Mouse (Mus musculus) kidney, embryonic 14.5 days (tissue): ENCODE data around the gene Cisd3. TPM values are rescaled to one million over a fixed set of nuclear protein-coding genes. Genes with fewer than 3 reads are reported as not detected.
A peak's percentile ranks its signal among the peaks of the same experiment; 100 is the strongest.

Experiments used
- ATAC-seq: fragments of 200-750 bp; cut with Nextera tagmentation; 2 replicates; pipeline ENCODE4 v1.8.0; 2017; ENCODE audit warnings: moderate number of reproducible peaks, mild to moderate bottlenecking, moderate TSS enrichment, moderate library complexity; ENCODE audit not compliant: low FRiP score, low TSS enrichment
- H3K27ac ChIP-seq: fragments of 300-500 bp; sonication (generic); 2 replicates; pipeline ENCODE4 v1.5.1; 2014; ENCODE audit warnings: low read depth, mild to moderate bottlenecking, low read length, moderate library complexity, mixed read lengths
- H3K27me3 ChIP-seq: fragments of 300-500 bp; sonication (generic); 2 replicates; pipeline ENCODE4 v1.6.1; 2014; ENCODE audit warnings: mild to moderate bottlenecking, low read length; ENCODE audit not compliant: control insufficient read depth, insufficient read depth
- H3K36me3 ChIP-seq: fragments of 300-500 bp; sonication (generic); 2 replicates; pipeline ENCODE4 v1.6.1; 2014; ENCODE audit warnings: low read length, mixed read lengths; ENCODE audit not compliant: control insufficient read depth, insufficient read depth
- H3K4me1 ChIP-seq: fragments of 300-500 bp; sonication (generic); 2 replicates; pipeline ENCODE4 v1.6.1; 2014; ENCODE audit warnings: low read length, mixed read lengths; ENCODE audit not compliant: control insufficient read depth, insufficient read depth
- H3K4me2 ChIP-seq: fragments of 300-500 bp; sonication (generic); replicated peaks from 2 replicates; pipeline ENCODE4 v1.6.1; 2014; ENCODE audit warnings: low read depth, mild to moderate bottlenecking, low read length
- H3K4me3 ChIP-seq: fragments of 300-500 bp; sonication (generic); 2 replicates; pipeline ENCODE4 v1.5.1; 2014; ENCODE audit warnings: mild to moderate bottlenecking, low read length
- H3K9ac ChIP-seq: fragments of 300-500 bp; sonication (generic); 2 replicates; pipeline ENCODE4 v1.6.1; 2014; ENCODE audit warnings: low read depth, mild to moderate bottlenecking, low read length, moderate library complexity
- H3K9me3 ChIP-seq: fragments of 300-500 bp; sonication (generic); 2 replicates; pipeline ENCODE4 v1.6.1; 2016; ENCODE audit warnings: low read length; ENCODE audit not compliant: control insufficient read depth
- WGBS: fragments of 180-500 bp; shearing (Covaris S2); extraction: QIAGEN DNeasy Blood & Tissue Kit; methylation state at CpG from one replicate; pipeline ENCODE4 v1.1.7; 2014; 5-methylcytosine and 5-hydroxymethylcytosine counted together
- polyA plus RNA-seq: library from polyadenylated mRNA; unstranded; fragments of >200 nt; fragmentation: Nextera tagmentation; extraction: Ambion mirVana; gene quantifications from 2 replicates; pipeline ENCODE4 v1.2.1, GENCODE M21; 2014

The Cisd3 gene
- polyA plus RNA-seq, 1 experiment from 2014 or later, result 30.5 TPM

GRCm38 (mm10) chr11:97666794-97667193 lies 18.8 kb upstream of the Cisd3 start:
- Histone ChIP-seq H3K4me3 (no peak overlapping the region), H3K27ac (no peak overlapping the region), H3K4me1 (peaks cover 45% of the 10 kb centered on the region), H3K9ac (no peak overlapping the region), H3K27me3 (no peaks in the 10 kb centered on the region; the same call in 1 of the 2 replicates), H3K4me2 (no peak overlapping the region), H3K9me3 (no peaks in the 10 kb centered on the region), H3K36me3 (peaks cover 59% of the 10 kb centered on the region)
- WGBS, result 94% methylated on average over 15 of the region's 15 CpGs
- ATAC-seq, result no peak

GRCm38 (mm10) chr11:97668160-97668559 lies 17.5 kb upstream of the Cisd3 start:
- ATAC-seq, result no peak
- H3K27me3 ChIP-seq, result no peaks in the 10 kb centered on the region
- H3K9ac ChIP-seq, result no peak overlapping the region
- no peak overlapping the region for H3K4me3 ChIP-seq
- H3K36me3 ChIP-seq, result peaks cover 73% of the 10 kb centered on the region
- H3K27ac ChIP-seq, result no peak overlapping the region
- peaks cover 36% of the 10 kb centered on the region for H3K4me1 ChIP-seq
- H3K9me3 ChIP-seq, result no peaks in the 10 kb centered on the region
- no peak overlapping the region for H3K4me2 ChIP-seq
- 86% methylated on average over 7 of the region's 7 CpGs for WGBS

DNA sequence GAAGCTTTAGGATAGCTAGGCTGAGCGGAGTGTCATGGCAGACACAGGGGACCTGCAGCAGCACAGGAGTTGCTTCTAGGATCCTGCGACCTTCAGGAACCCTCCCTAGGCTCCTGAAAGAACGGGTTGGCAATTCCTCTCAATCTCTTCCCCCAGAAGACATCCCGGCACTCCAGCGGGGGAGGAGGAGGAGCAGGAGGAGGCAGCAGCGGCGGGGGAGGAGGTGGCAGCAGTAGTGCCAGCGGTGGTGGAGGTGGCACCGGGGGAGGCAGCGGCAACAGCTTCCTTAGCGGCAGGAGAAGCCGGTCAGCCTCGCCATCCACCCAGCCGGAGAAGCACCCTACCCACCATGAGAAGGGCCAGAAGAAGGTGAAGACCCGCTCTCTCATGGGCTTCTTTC lies 16.4 kb upstream of the Cisd3 start:
- 50% methylated on average over 15 of the region's 15 CpGs for WGBS
- ATAC-seq, result no peak
- H3K4me2 ChIP-seq, result no peak overlapping the region
- H3K4me1 ChIP-seq, result peaks cover 36% of the 10 kb centered on the region
- no peak overlapping the region for H3K4me3 ChIP-seq
- no peaks in the 10 kb centered on the region for H3K27me3 ChIP-seq
- H3K27ac ChIP-seq, result 0 out of 2 replicates have a peak overlapping the region, but pooled peaks have one; percentile 37
- peak overlapping the region; percentile 42; the same call in 1 of the 2 replicates for H3K9ac ChIP-seq
- H3K36me3 ChIP-seq, result peaks cover 84% of the 10 kb centered on the region
- H3K9me3 ChIP-seq, result no peaks in the 10 kb centered on the region

DNA sequence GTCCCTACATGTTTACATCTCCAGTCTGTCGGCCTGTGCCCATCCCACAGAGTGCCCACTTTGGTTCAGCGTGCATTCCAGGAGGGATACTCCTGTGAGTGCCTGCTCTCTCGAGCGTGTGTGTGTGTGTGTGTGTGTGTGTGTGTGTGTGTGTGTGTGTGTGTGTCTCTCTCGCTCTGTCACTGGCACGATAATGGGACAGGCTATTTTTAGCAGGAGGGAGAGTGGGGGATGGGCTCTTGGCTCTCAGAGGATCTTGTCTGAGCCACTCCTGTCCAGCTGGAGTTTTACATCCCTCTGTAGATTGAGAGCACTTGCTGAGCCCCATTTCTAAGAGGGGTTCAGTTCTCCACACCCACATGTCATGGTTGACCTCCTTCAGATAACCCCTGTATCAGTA lies 15.8 kb upstream of the Cisd3 start:
- no peaks in the 10 kb centered on the region for H3K9me3 ChIP-seq
- H3K36me3 ChIP-seq, result peaks cover 89% of the 10 kb centered on the region
- H3K27ac ChIP-seq, result peak overlapping the region; percentile 42; the same call in 1 of the 2 replicates
- WGBS, result 36% methylated on average over 6 of the region's 6 CpGs
- H3K9ac ChIP-seq, result no peak overlapping the region
- H3K4me2 ChIP-seq, result no peak overlapping the region
- ATAC-seq, result no peak
- H3K4me1 ChIP-seq, result peaks cover 31% of the 10 kb centered on the region
- H3K27me3 ChIP-seq, result no peaks in the 10 kb centered on the region
- H3K4me3 ChIP-seq, result no peak overlapping the region

GRCm38 (mm10) chr11:97670234-97671176 lies 15.1 kb upstream of the Cisd3 start:
- no peak overlapping the region for H3K9ac ChIP-seq
- WGBS, result 71% methylated on average over 13 of the region's 13 CpGs
- H3K4me1 ChIP-seq, result peaks cover 27% of the 10 kb centered on the region
- H3K4me2 ChIP-seq, result no peak overlapping the region
- no peaks in the 10 kb centered on the region for H3K9me3 ChIP-seq
- peak overlapping the region; percentile 42; the same call in 1 of the 2 replicates for H3K27ac ChIP-seq
- H3K27me3 ChIP-seq, result no peaks in the 10 kb centered on the region
- ATAC-seq, result no peak
- H3K4me3 ChIP-seq, result no peak overlapping the region
- peaks cover 94% of the 10 kb centered on the region for H3K36me3 ChIP-seq

GRCm38 (mm10) chr11:97671177-97671527 lies 14.5 kb upstream of the Cisd3 start:
- Histone ChIP-seq H3K9me3 (no peaks in the 10 kb centered on the region), H3K4me3 (no peak overlapping the region), H3K4me2 (no peak overlapping the region), H3K9ac (no peak overlapping the region), H3K27ac (no peak overlapping the region), H3K27me3 (no peaks in the 10 kb centered on the region), H3K4me1 (peaks cover 27% of the 10 kb centered on the region), H3K36me3 (peaks cover 94% of the 10 kb centered on the region)
- 64% methylated on average over 2 of the region's 2 CpGs for WGBS
- no peak for ATAC-seq

DNA sequence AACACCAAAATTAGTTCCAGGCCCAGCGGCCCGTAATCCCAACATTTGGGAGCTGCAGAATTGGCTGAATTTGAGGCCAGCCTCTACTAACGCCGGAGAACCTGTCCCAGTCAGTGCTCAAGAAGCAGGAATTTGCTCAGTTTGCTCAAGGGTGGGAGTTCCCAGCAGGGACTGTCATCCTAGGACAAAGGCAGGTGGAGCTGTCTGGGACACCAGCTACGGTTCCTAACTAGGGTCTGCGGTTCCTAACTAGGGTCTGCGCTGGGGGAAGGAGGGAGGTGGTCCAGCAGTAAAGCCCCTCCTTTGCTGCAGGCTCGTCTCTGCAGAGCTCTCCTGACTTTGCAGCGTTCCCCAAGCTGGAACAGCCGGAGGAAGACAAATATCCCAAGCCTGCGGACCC lies 12.5 kb upstream of the Cisd3 start:
- H3K4me2 ChIP-seq, result no peak overlapping the region
- H3K9me3 ChIP-seq, result no peaks in the 10 kb centered on the region
- ATAC-seq, result no peak
- no peak overlapping the region for H3K27ac ChIP-seq
- no peak overlapping the region for H3K9ac ChIP-seq
- no peaks in the 10 kb centered on the region for H3K27me3 ChIP-seq
- 91% methylated on average over 11 of the region's 11 CpGs for WGBS
- no peak overlapping the region for H3K4me3 ChIP-seq
- H3K4me1 ChIP-seq, result peaks cover 27% of the 10 kb centered on the region
- peaks cover 97% of the 10 kb centered on the region for H3K36me3 ChIP-seq

DNA sequence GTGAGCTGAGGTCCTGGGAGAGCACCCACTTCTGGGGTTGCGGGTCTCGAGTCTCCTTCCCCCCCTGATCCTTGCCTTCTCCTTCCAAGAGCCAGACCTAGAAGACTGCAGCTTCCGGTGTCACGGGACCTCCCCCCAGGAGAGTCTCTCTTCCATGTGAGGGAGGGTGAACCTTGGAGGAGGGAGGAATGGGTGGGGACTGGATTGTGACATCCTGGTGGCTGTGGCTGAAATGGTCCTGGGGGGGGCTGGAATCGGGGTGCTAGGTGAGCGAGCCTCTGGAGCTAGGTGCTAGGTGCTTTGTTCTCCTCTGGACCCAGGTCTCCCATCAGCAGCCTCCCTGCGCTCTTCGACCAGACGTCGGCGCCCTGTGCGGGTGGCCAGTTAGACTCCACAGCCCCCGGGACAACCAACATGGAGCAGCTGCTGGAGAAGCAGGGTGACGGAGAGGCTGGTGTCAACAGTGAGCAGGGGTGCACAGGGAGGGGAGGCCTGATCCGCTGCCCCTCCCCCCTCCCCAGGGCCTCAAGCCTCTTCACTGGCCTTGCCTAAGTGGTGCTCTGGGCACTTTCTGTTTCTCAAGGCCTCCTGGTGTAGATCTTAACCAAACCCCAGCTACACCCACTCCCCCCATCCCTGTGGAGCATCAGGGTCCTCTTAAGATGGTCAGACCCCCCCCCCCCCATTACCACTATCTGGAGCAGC lies 9.4 kb upstream of the Cisd3 start:
- Histone ChIP-seq H3K4me1 (no peaks in the 10 kb centered on the region), H3K27ac (no peak overlapping the region), H3K9ac (no peak overlapping the region), H3K9me3 (no peaks in the 10 kb centered on the region), H3K27me3 (no peaks in the 10 kb centered on the region), H3K4me3 (no peak overlapping the region), H3K36me3 (peaks cover 94% of the 10 kb centered on the region), H3K4me2 (no peak overlapping the region)
- no peak for ATAC-seq
- WGBS, result 83% methylated on average over 15 of the region's 15 CpGs

GRCm38 (mm10) chr11:97677381-97677780 lies 8.2 kb upstream of the Cisd3 start:
- Histone ChIP-seq H3K36me3 (peaks cover 94% of the 10 kb centered on the region), H3K27ac (no peak overlapping the region)

More at GRCm38 (mm10) chr11:97677381-97677780, 8.2 kb upstream of the Cisd3 start:
- H3K4me1 ChIP-seq, result no peaks in the 10 kb centered on the region
- 58% methylated on average over 15 of the region's 15 CpGs for WGBS
- no peak overlapping the region for H3K9ac ChIP-seq
- no peak overlapping the region for H3K4me2 ChIP-seq
- no peaks in the 10 kb centered on the region for H3K27me3 ChIP-seq
- no peaks in the 10 kb centered on the region for H3K9me3 ChIP-seq
- H3K4me3 ChIP-seq, result no peak overlapping the region
- ATAC-seq, result no peak
